Mouse (Mus musculus) embryonic facial prominence, embryonic 14.5 days (tissue): Measurements from ENCODE around the gene Rps5. TPM values are rescaled to one million over a fixed set of nuclear protein-coding genes. Genes with fewer than 3 reads are reported as not detected.

Experiments
- ATAC-seq: fragments of 200-750 bp; cut with Nextera tagmentation; 2 replicates; pipeline ENCODE4 v1.8.0; 2017; ENCODE audit warnings: low read depth, moderate number of reproducible peaks, moderate TSS enrichment
- DNase-seq: peaks from one replicate; pipeline ENCODE4 v3.0.0-alpha.2; 2015; ENCODE audit warnings: low spot score
- H3K27ac ChIP-seq: fragments of 300-500 bp; sonication (generic); replicated peaks from 2 replicates; pipeline ENCODE4 v1.5.1; 2014; ENCODE audit warnings: low read depth, mild to moderate bottlenecking, low read length, moderate library complexity
- H3K27me3 ChIP-seq: fragments of 300-500 bp; sonication (generic); replicated peaks from 2 replicates; pipeline ENCODE4 v1.6.1; 2014; ENCODE audit warnings: low read length; ENCODE audit not compliant: control insufficient read depth, insufficient read depth
- H3K36me3 ChIP-seq: fragments of 300-500 bp; sonication (generic); 2 replicates; pipeline ENCODE4 v1.6.1; 2014; ENCODE audit warnings: low read length, mixed read lengths; ENCODE audit not compliant: control insufficient read depth, insufficient read depth
- H3K4me1 ChIP-seq: fragments of 300-500 bp; sonication (generic); 2 replicates; pipeline ENCODE4 v1.6.1; 2014; ENCODE audit warnings: antibody characterized with exemption, low read length; ENCODE audit not compliant: control insufficient read depth, insufficient read depth
- H3K4me2 ChIP-seq: fragments of 300-500 bp; sonication (generic); 2 replicates; pipeline ENCODE4 v1.6.1; 2014; ENCODE audit warnings: low read depth, mild to moderate bottlenecking, low read length, moderate library complexity, mixed read lengths
- H3K4me3 ChIP-seq: fragments of 300-500 bp; sonication (generic); 2 replicates; pipeline ENCODE4 v1.5.1; 2014; ENCODE audit warnings: low read depth, mild to moderate bottlenecking, low read length
- H3K9ac ChIP-seq: fragments of 300-500 bp; sonication (generic); 2 replicates; pipeline ENCODE4 v1.6.1; 2014; ENCODE audit warnings: low read depth, mild to moderate bottlenecking, low read length, moderate library complexity, mixed read lengths
- H3K9me3 ChIP-seq: fragments of 300-500 bp; sonication (generic); 2 replicates; pipeline ENCODE4 v1.6.1; 2016; ENCODE audit warnings: low read length; ENCODE audit not compliant: control insufficient read depth
- WGBS: fragments of 180-500 bp; shearing (Covaris S2); extraction: QIAGEN DNeasy Blood & Tissue Kit; methylation state at CpG from one replicate; pipeline ENCODE4 v1.1.7; 2014; 5-methylcytosine and 5-hydroxymethylcytosine counted together
- polyA plus RNA-seq: library from polyadenylated mRNA; unstranded; fragments of >200 nt; fragmentation: Nextera tagmentation; extraction: Ambion mirVana; gene quantifications from 2 replicates; pipeline ENCODE4 v1.2.1, GENCODE M21; 2014

The Rps5 gene
- polyA plus RNA-seq, 1 experiment from 2014 or later = 1,364 TPM

GRCm38 (mm10) chr7:12891334-12891733 is 30.8 kb upstream of the Rps5 start:
- no peaks in the 10 kb centered on the region for H3K4me1 ChIP-seq
- no peak overlapping the region for H3K4me3 ChIP-seq
- no peaks in the 10 kb centered on the region for H3K27me3 ChIP-seq
- ATAC-seq (no peak), DNase-seq (no peak)
- peaks cover 56% of the 10 kb centered on the region for H3K36me3 ChIP-seq
- H3K27ac ChIP-seq = no peak overlapping the region
- 72% methylated on average over 1 of the region's 1 CpGs for WGBS
- H3K9ac ChIP-seq = no peak overlapping the region
- H3K4me2 ChIP-seq = no peak overlapping the region
- no peaks in the 10 kb centered on the region for H3K9me3 ChIP-seq

- H3K4me2 ChIP-seq = peak within 1 kb of the TSS; percentile 52
- peak within 1 kb of the TSS; percentile 70 for H3K9ac ChIP-seq
- no peaks in the 10 kb centered on the region for H3K9me3 ChIP-seq
- 9% methylated on average over 36 of the region's 36 CpGs for WGBS
- peak; percentile 100 for ATAC-seq
- no peak within 1 kb of the TSS; the same call in 1 of the 2 replicates for H3K27ac ChIP-seq
- DNase-seq = peak; percentile 98
- H3K4me1 ChIP-seq = peaks cover 6% of the 10 kb centered on the region
- H3K27me3 ChIP-seq = no peaks in the 10 kb centered on the region
- H3K36me3 ChIP-seq = peaks cover 4% of the 10 kb centered on the region; the same call in 1 of the 2 replicates
- H3K4me3 ChIP-seq = peak within 1 kb of the TSS; percentile 64
These were observed 24.3 kb upstream of the Rps5 start, which contains the start of gene Zscan22 for GRCm38 (mm10) chr7:12897655-12898410. Gene Zscan22, plus strand, starts transcription at chr7:12897815.

GRCm38 (mm10) chr7:12901517-12901916 is 20.6 kb upstream of the Rps5 start:
- H3K9ac ChIP-seq = no peak overlapping the region
- peaks cover 35% of the 10 kb centered on the region for H3K36me3 ChIP-seq
- no peaks in the 10 kb centered on the region for H3K9me3 ChIP-seq
- no peak overlapping the region for H3K27ac ChIP-seq
- no peak overlapping the region for H3K4me3 ChIP-seq
- H3K4me1 ChIP-seq = peaks cover 6% of the 10 kb centered on the region
- 96% methylated on average over 5 of the region's 5 CpGs for WGBS
- DNase-seq = no peak
- no peaks in the 10 kb centered on the region for H3K27me3 ChIP-seq
- no peak overlapping the region for H3K4me2 ChIP-seq
- no peak for ATAC-seq

- Histone ChIP-seq H3K9ac (no peak overlapping the region), H3K4me2 (peak overlapping the region; percentile 12; the same call in 1 of the 2 replicates), H3K4me1 (peaks cover 2% of the 10 kb centered on the region), H3K27ac (no peak overlapping the region), H3K36me3 (peaks cover 56% of the 10 kb centered on the region), H3K9me3 (no peaks in the 10 kb centered on the region), H3K27me3 (no peaks in the 10 kb centered on the region), H3K4me3 (no peak overlapping the region)
- DNase-seq (no peak), ATAC-seq (no peak)
- 62% methylated on average over 10 of the region's 10 CpGs for WGBS
These were observed 18.5 kb upstream of the Rps5 start for GRCm38 (mm10) chr7:12903623-12904022.

GRCm38 (mm10) chr7:12905146-12905545 is 16.9 kb upstream of the Rps5 start:
- H3K27ac ChIP-seq = no peak overlapping the region
- no peak for ATAC-seq
- H3K9ac ChIP-seq = no peak overlapping the region
- no peak overlapping the region for H3K4me2 ChIP-seq
- DNase-seq = no peak
- 100% methylated on average over 1 of the region's 1 CpGs for WGBS
- no peaks in the 10 kb centered on the region for H3K27me3 ChIP-seq
- no peak overlapping the region for H3K4me3 ChIP-seq
- H3K9me3 ChIP-seq = no peaks in the 10 kb centered on the region
- peaks cover 6% of the 10 kb centered on the region; the same call in 1 of the 2 replicates for H3K4me1 ChIP-seq
- peaks cover 63% of the 10 kb centered on the region for H3K36me3 ChIP-seq

GRCm38 (mm10) chr7:12909498-12909962 is 12.6 kb upstream of the Rps5 start:
- Histone ChIP-seq H3K36me3 (peaks cover 48% of the 10 kb centered on the region), H3K27ac (peak overlapping the region; percentile 85), H3K9ac (peak overlapping the region; percentile 67), H3K4me3 (peak overlapping the region; percentile 44), H3K9me3 (no peaks in the 10 kb centered on the region), H3K4me1 (peaks cover 6% of the 10 kb centered on the region; the same call in 1 of the 2 replicates), H3K27me3 (no peaks in the 10 kb centered on the region), H3K4me2 (peak overlapping the region; percentile 65)
- WGBS = 42% methylated on average over 7 of the region's 7 CpGs
- DNase-seq (peak; percentile 76), ATAC-seq (peak; percentile 17; the same call in 1 of the 2 replicates)

- peak; percentile 88 for ATAC-seq
- no peaks in the 10 kb centered on the region for H3K27me3 ChIP-seq
- H3K27ac ChIP-seq = peak overlapping the region; percentile 85
- peak overlapping the region; percentile 67 for H3K9ac ChIP-seq
- DNase-seq = peak; percentile 84
- peak overlapping the region; percentile 44 for H3K4me3 ChIP-seq
- WGBS = 9% methylated on average over 19 of the region's 19 CpGs
- peaks cover 41% of the 10 kb centered on the region for H3K36me3 ChIP-seq
- no peaks in the 10 kb centered on the region for H3K9me3 ChIP-seq
- H3K4me2 ChIP-seq = peak overlapping the region; percentile 65
- H3K4me1 ChIP-seq = peaks cover 6% of the 10 kb centered on the region; the same call in 1 of the 2 replicates
These were observed 11.9 kb upstream of the Rps5 start for GRCm38 (mm10) chr7:12910181-12910668.

GRCm38 (mm10) chr7:12913556-12913955 is 8.5 kb upstream of the Rps5 start:
- Histone ChIP-seq H3K36me3 (peaks cover 8% of the 10 kb centered on the region), H3K9ac (no peak overlapping the region), H3K27me3 (no peaks in the 10 kb centered on the region), H3K4me2 (no peak overlapping the region), H3K27ac (no peak overlapping the region), H3K4me3 (no peak overlapping the region), H3K9me3 (no peaks in the 10 kb centered on the region), H3K4me1 (peaks cover 6% of the 10 kb centered on the region; the same call in 1 of the 2 replicates)
- ATAC-seq (no peak), DNase-seq (peak; percentile 32)
